Mouse (Mus musculus): ENCODE results near the gene Il34.

GRCm38 (mm10) chr8:110811793-110812192 lies 6.1 kb upstream of the Il34 start:
- TF ChIP-seq CTCF (IDR thresholded peaks at IDR 0.05; ENCODE audit: insufficient read depth, low read depth, low read length) (no peak), POLR2A (IDR thresholded peaks at IDR 0.05; ENCODE audit: insufficient read depth, low read depth, low read length) (no peak)

All from olfactory bulb, adult 2 months (tissue).